Mouse (Mus musculus): Measurements from ENCODE around the gene Lamc3.
"Not testable (repeated sequence)": the region's sequence is repeated elsewhere in the genome, so short reads cannot be mapped to it uniquely, and the experiment has no call there.

Lamc3 gene

DNA sequence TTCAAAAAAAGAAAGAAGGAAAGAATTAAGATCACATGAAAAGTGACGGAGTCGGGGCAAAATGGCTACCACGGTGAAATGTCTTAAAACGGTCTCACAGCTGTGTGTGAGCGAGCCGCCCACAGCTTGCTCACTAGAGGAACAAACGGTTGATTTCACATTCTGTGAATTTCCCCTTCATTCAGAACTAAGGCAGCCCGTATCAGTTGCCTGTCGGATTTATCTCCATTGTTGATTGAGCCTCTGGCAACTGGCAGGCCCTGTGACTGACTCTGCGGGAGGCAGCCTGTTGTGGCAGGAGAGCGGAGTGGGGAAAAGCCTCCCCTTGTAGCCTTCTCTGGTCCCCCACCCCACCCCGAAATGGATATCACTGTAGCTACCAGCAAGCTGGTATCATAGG is 10.6 kb upstream of the Lamc3 start:
- no peak for DNase-seq (ENCODE audit: low spot score)

DNA sequence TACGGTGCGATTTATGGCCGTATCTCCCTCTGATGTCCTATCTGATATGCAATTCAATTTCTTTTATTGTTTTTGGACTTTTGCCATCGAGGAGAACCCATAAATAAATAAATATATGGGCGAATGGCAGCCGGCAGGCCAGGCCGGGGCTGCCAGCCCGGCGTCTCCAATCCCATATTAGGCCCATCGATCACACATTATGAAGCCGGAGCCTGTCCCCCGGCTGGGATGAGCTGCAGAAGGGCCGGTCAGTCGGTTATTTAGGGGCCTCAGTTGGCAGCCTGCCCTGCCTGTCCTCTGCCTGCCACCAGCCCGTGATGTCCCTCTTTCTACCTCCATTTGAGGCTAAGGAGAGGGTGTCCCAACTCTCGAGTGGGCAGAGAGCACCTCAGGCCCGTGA is 8.5 kb upstream of the Lamc3 start:
- DNase-seq (ENCODE audit: low spot score): no peak

DNA sequence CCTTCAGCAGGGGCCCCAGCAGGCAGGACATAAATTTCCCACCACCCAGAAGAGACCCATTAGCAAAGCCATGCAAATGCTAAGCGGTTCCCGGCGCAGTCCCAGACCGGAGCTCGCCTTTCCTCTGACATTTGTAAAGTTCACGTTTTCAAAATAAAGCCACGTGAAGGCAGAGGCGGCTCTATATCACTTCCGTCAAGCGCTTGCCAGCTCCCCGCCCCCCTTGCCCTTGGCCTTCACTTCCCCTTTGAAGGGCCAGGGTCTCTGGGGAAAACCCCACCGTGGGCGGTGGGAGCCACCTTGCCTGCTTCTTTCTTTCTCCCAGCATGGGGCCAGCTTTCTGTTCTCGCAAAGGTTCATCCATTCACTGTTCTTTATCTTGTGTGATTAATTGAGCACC is 6.2 kb upstream of the Lamc3 start:
- DNase-seq (ENCODE audit: low spot score): no peak

- no peak for DNase-seq (ENCODE audit: low spot score)
These were observed 4.0 kb upstream of the Lamc3 start for GRCm38 (mm10) chr2:31883061-31883460.

- DNase-seq (ENCODE audit: low spot score): peak; percentile 79
These were observed 2.3 kb upstream of the Lamc3 start for GRCm38 (mm10) chr2:31884806-31885205.

DNA sequence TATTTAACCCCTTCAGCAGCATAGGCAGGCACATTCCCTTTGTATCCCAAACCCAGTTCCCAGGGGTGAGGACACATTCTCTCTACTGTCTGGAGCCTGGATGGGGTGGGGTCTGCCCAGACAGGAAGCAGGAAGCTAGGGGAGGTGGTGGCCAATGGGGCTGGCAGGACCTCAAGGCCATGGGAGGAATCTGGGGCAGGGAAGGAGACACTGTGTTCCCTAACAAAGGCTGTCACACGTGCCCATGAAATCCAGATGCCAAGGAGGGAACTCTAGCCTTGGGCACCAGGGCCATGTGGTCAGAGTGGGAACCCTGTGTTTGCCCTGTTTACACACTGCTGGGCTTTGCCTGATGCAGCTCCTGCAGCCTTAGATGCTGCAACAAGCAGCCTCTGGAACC is 1.8 kb downstream of the Lamc3 start:
- DNase-seq (ENCODE audit: low spot score): no peak

DNA sequence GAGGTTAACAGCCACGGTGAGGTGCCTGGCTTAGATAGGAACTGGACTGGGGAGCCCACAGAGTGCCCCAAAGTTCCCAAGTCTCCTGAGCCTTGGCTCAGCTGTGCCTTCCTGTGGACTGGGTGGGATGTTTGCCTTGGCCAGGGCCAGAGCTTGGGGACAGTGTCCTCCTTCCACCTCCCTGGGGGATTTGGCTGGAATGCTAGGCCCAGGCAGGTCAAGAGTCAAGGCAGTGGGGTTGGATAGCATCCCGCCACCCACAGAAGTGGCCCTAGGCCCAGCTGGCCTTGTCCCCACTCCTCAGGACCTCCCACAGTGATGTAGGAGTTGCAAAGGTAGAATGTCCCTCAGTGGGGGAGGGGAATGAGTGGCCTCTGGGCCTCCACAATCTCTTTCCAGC is 4.1 kb downstream of the Lamc3 start:
- no peak for DNase-seq (ENCODE audit: low spot score)

DNA sequence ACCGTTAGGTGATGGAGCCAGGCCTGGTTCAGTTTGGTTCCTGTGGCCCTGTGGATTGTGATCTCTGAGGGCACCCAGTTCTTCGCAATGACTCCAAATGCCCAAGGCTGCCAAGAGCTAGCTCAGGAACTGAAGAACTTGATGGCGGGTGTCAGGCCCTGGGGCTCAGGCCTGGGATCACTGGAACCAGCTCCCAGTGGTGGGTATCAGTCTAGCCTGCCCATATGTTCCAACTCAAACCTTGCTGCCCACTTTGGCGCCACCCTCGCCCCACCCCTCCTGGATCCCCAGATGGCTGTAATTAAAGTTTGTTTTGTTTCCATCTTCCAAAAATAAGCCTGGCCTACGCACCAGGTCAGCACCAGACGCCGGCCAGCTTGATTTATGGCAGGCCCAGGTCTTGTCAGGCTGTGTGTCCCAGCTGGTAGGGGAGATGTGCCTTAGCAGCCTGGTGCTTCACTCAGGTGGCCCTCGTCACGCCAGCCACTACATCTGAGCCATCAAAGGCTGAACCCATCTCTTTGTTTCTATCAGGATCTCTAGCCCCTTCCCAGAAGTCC is 6.1 kb downstream of the Lamc3 start:
- DNase-seq (ENCODE audit: low spot score): peak; percentile 25

- DNase-seq (ENCODE audit: low spot score): peak; percentile 45
These were observed 7.3 kb downstream of the Lamc3 start for GRCm38 (mm10) chr2:31894221-31894870.

GRCm38 (mm10) chr2:31900932-31901331 is 13.8 kb downstream of the Lamc3 start:
- DNase-seq (ENCODE audit: low spot score): no peak

DNA sequence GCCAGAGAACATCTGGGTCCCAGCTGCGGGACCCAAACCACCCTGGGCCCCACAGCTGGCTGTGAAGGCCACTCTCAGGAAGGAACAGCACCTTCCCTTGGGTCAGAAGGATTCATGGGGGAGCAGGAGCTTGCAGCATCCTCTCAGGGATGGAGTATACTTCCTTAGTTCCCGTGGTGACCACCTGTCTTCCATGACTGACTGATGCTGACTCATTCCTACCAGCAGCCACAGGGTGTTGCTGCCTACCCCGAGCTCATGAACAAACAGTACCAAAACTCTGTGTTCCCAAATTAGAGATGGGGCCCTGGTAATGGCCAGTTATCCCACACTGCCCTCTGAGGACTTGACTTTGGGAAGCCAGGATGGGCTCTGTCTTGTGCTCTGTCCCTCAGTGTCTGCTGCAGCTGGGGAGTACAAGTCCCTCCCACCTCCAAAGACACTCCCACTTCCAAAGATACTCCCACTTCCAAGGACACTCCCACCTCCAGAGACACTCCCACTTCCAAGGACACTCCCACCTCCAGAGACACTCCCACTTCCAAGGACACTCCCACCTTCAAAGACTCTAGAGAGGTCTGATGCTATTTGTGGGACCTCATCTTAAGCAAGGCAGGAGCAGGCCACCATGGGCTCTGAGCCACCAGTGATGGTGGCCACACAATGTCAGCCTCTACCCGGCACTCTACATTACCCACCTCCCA is 14.7 kb downstream of the Lamc3 start:
- no peak for DNase-seq (ENCODE audit: low spot score)

DNA sequence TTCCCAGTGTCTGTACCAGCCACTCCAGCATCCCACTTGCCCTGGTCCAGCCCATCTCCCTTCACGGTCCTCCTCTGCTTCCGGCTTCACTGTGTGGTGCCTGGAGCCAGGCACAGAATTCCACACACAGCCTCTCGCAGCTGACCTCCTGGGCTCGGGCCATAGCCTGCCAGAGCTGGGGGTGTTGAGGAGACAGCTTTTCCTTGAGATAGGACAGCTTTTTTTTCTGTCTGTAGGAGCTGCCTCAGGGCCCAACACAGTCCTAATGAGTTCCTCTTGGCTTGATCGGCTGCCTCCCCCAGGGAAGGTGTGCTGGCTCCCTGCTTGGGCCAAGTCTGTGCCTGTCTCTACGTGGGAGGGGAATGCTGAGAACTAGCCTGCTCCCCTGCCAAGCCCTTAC is 17.0 kb downstream of the Lamc3 start:
- DNase-seq (ENCODE audit: low spot score): peak; percentile 45

DNA sequence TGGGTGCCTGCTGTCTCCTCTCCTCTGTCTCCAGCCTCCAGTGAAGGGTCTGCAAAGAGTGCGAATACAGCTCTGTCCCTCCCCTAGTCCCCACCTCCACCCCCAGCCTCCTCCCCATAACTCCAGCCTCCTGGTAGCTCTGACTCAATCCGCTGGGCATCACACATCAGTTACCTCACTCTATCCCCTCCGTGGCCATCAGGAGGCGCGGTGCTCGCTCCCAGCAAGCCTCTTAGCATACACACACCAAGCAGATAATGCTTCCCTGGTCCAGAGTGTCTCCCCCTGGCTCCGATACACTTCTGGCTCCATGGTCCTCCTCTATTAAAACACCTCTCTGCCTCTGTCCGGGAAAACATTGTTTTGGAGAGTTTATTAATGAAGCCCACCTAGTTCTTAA is 17.5 kb downstream of the Lamc3 start:
- peak; percentile 75 for DNase-seq (ENCODE audit: low spot score)

GRCm38 (mm10) chr2:31905682-31906081 is 18.6 kb downstream of the Lamc3 start:
- DNase-seq (ENCODE audit: low spot score): no peak

DNA sequence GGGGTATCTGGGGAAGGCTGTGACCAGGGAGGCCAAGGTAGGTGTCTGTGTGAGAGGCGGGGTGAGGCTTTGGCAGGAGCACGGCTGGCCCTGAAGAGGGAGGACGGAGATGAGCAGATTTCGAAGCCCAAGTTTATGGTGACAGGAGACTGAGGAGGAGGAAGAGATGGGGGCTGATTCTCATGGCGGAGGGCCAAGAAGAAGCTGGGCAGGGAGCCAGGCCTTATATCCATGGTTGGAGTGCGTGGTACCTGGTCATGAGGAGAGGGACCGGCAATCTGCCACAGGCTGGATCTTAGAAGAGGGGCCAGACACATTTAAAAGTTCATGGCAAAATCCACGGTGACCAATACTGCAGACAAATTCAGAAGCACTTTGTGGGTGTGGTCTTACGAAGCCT is 19.3 kb downstream of the Lamc3 start:
- DNase-seq (ENCODE audit: low spot score): no peak

DNA sequence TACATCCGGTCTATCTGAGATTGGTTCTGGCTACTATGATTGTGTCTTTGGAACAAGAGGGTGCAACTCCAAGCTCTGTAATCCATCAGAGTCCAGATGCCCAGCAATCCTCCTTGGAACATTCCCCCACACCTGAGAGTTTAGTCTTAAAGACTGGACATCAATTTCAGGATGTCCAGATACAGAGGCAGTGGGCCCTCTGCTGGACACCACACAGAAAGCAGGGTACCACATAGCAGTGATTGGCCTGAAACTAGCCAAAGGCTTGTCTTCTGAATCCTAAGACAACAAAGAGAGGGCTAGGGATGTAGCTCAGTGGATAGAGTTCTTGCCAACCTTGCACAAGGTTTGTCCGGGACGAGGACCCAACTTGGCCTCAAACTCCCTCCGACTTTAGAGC is 25.5 kb downstream of the Lamc3 start:
- DNase-seq (ENCODE audit: low spot score): peak; percentile 68

GRCm38 (mm10) chr2:31914213-31914612 is 27.1 kb downstream of the Lamc3 start:
- not testable (repeated sequence) for DNase-seq (ENCODE audit: low spot score)

DNA sequence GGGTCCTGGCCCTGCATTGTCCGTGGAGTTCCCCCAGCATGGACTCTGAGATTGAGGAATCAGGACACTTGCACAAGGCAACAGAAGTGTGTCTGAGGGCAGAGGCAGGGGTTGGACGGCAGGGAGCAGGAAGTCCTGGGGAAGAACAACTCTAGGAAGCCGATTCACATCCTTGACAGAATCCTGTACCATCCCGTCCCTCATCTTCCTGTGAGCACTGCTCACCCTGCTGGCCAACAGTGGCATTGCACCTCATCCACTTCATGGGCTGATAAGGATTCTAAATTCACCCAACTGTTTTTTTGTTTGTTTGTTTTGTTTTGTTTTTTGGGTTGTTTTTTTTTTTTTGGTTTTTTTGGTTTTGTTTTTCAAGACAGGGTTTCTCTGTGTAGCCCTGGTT is 28.0 kb downstream of the Lamc3 start:
- DNase-seq (ENCODE audit: low spot score): peak; percentile 93

GRCm38 (mm10) chr2:31917636-31918035 is 30.5 kb downstream of the Lamc3 start:
- DNase-seq (ENCODE audit: low spot score): peak; percentile 70

DNA sequence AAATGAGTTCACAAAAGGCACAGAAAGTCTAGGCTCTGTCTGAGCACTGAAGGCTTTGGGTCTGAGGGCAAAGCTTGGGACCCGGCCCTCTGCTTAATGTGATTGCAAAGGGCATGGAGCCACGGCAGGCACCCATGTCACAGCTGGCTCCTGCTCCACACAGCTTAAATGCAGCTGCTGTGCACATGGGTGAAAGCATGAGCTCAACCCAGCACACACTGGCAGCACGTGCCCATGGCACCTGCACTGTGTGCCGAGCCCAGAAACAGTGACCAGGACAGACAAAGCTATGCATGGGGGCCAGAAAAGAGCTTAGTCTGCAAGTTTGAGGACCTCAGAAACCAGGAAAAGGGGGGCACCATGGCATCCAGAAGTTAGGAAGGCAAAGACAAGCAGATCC is 36.6 kb downstream of the Lamc3 start:
- DNase-seq (ENCODE audit: low spot score): no peak

DNA sequence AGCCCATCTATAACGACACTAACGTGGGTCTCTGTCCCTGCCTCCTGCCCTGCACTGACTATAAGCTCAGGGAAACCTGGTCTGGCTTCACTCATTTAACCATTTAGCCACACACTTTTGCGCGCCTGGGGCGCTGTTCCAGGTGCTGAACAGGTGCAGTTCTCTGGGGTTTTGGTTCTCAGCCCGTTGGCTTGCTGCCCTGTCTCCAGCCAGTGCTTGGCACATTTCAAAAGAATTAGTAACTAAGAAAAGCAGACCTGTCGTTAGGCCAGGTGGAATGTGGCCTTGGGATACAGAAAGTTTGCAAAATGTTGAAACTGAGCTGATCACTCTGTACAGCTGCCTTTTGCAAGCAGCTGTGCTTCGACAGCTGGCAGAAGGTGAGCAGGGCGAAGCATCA is 37.7 kb downstream of the Lamc3 start:
- DNase-seq (ENCODE audit: low spot score): peak; percentile 21

GRCm38 (mm10) chr2:31925936-31926335 is 38.8 kb downstream of the Lamc3 start:
- no peak for DNase-seq (ENCODE audit: low spot score)

DNA sequence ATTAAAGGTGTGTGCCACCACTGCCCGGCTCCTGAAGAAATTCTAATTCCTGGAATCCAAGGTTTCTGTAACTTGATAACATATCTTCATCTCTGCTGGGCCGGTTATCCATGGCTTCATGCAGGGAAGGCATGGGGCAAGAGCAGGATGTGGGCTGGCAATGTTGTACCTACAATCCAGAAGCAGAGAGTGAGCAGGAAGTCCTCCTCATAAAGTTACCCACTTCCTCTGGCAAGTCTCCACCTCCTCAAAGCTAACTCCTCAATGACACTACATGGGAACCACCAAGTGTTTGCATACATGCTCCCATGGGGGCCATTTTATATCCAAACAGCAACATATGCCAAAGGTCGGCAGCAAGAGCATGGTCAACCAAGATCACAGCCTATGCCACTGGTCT is 42.6 kb downstream of the Lamc3 start:
- no peak for DNase-seq (ENCODE audit: low spot score)

- no peak for DNase-seq (ENCODE audit: low spot score)
These were observed 47.5 kb downstream of the Lamc3 start for GRCm38 (mm10) chr2:31934551-31934950.

Measured in embryo, embryonic 10 days (tissue).